Mouse (Mus musculus) CH12F3 (cell line): ENCODE measurements around the gene Chrna4.

Source experiments
- in situ Hi-C: fragments of 300-500 bp; cut with MboI; formaldehyde crosslinking; loops from 2 replicates; pipeline ENCODE4 v1.14.3; 2020; ENCODE audit warnings: low sequenced_read_pairs

The Chrna4 gene

DNA sequence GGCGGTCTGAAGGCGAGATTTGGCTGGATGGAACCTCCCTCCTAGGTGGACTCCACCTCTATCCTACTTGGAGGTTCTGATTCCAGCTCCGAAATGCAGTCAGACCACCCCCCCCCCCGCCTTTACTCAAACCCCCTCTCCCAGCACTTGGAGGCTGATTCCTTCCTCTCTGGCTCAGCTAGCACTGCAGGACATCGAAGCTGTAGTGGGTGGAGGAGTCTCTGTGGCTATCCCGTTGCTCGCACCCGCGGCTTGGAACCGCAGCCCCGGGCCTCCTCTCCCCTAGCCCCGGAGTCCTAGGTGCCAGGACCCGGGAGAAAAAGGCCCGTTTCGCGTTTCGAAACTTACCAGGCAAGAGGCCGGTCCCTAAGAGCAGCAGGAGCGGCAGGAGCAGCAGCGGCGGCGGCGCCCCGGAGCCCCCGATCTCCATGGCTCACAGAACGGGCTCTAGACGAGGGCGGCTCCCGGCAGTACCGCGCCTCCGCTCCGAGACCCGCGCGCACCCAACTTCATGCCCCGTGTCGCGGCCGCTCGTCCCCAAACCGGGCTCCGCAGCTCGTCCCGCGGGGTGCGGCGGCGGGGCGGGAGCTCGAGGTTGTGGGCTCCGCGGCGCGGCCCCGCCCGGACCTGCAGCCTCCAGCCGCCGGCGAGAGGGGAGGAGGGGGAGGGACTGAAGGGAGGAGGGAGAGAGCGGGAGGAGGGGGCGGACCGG lies 4.5 kb downstream of the Chrna4 start:
- in situ Hi-C loops = no loop called here

DNA sequence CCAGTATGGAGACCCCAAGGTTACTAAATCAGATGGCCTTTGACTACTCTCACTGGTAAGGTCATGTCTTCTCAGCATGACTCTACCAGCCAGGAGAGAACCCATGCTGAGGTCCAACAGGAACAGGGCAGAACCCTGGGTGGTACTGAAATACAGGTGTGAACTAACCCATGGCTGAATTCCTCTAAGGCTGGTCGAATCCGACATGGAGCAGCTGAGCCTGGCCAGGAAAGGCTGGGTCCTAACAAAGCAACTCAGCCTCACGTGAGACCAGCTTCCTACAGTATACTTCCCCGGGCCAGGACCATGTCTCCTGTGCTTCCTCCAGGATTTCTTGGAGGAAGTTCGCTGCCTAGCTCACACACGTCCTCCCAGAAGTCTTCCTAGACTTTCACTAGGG lies 6.8 kb downstream of the Chrna4 start:
- in situ Hi-C loops = no loop called here

DNA sequence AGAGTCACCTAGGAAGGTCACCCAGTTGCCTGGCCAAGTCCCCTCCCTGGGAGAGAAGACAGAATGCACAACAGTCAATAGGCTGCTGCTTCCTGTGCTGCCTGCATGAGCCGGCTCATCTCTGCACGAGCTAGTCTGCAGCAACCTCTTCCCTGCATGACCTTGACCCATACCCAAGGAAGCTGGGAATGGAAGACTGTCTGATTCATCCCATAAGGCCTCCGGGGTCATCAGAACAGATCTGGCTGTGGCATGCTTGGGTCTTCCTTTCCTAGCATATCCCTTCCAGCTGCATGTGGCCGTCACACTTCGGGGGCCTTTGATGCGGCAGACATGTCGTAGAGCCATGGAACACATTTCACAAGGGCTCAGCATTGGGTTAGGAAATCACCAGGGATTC lies 8.2 kb downstream of the Chrna4 start:
- in situ Hi-C loops = no loop called here

DNA sequence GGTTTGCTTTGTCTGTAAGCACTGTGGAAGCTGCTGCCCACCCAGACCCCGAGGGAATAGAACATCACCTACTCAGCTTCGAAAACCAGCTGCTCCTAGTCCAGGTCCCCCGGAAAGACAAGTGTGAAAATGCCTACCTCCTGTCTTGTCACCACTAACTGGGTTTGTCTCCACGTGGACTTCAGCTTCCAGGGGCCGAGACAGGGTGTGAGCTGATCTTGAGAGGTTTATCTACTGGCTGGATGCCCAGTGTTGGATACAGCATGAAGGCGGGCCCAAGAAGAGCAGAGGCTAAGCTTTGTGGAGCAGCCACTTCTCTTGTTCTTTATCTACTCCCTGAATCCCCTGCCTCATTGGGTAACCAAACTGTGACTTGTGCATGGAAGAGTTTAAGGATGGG lies 10.0 kb downstream of the Chrna4 start:
- in situ Hi-C loops = no loop called here

DNA sequence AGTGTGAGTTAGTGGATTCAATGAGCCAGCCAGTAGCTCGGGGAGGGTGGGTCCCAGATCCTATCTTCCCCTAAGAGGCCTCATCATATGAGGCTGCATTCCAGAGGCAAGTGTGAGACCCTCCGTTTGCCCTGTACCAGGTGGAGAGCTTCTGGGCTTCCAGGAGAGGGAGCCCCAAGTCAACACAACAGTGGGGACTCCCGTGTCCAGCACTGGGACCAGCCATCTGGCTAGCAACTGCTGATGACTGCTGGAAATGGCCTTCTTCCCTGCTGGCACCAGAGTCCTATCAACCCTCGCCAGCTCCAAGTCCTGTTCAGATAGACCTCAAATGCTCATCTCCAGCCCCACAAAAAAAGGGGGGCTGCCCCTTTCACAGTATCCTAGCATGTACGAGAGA lies 10.9 kb downstream of the Chrna4 start:
- in situ Hi-C loops = no loop called here

DNA sequence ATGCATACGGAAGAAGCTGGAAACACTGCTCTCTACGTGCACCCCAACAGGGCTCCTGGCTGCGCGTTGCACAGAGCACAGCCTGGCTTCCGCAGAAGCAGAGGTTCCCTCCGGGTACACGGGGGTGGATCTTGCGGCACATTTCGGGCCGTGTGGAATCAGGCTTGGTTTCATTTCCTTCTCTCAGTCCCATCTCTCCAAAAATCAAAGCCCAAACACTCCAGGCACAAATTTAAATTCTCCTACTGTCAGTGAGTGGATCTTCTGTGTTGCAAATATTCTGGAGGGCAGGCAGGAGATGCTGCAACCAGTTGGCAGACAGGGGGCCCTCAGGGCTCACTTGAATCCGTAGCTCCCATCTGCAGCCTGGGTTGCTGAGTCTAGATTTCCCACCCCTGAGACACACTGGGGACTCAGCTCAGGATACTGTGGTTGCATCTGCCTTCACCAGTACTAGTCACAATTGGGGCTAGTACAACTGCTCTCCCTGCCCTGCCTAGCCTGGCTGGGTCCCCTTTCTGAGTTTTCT lies 11.9 kb downstream of the Chrna4 start:
- in situ Hi-C loops = no loop called here

DNA sequence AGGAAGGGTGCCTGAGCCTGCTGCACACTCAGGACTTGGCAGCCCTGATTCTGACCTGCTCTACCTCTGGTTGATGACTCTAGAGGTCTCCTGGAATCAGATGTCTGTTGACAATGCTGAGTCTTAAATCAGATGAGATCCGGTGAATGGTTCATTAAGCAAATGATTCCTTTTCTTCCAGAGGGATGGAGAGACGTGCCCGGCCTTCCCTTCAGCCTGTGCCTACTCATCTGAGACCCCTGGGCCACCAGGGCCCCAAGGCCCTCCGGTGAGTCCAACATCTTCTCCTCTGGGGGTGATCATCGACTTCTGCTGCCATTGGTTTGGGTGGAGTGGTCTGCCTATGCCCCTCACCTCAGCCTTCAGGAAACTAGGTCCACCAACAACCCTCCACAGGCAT lies 35.0 kb downstream of the Chrna4 start:
- in situ Hi-C loops = no loop called here

DNA sequence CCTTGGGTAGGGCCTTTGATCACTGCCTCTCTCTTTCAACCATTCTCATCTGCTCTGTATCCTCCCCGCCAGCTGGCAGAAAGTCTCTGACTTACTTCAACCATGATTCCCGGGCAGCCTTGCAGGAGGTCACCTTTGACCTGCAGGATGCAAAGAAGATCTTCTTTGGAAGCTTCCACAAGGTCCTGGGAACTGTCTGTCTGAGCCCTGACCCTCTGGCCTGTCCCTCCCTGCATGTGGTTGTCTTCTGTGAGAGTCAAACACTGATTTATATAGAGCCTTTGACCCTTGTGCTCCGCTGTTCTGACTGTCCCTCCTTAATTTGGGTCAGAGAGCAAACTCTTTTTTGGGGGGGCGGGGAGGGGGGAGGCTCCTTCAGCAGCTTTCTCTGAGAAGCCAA lies 36.3 kb downstream of the Chrna4 start:
- in situ Hi-C loops = no loop called here

DNA sequence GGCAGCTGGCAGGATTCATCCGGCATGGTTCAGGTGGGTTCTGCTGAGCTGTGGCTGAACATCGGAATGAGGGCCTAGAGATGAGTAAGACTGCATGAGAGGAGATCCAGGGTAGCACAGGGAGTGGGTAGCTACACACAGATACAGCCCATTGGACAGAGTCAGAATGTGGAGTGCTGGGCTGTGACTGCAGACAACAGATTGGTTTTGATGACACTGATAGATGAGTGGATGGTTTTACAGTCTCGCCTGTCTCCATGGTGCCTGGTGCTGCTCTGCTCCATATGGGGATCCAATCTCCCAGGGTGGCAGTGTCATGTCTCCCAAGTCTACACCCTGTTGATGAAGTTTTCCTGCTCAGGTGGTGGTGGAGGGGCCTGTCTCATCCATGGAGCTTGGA lies 46.4 kb downstream of the Chrna4 start:
- in situ Hi-C loops = no loop called here

DNA sequence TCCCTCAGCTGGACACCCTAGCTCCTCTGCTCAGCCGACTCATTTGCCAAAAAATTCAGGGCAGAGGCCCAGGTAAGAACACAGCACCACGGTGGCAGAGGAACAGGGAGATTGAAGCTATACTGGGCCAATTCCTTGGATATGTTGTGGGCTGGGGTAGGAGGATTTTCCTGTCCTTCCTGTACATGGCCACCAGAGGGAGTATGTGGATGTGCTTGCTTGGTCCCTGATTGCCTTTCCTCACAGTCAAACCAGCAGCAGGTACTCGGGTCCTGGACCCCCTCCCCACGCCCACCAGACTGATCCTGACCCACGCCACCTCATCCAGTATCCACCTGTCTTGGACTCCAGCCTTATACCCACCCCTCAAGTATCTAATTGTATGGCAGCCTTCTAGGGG lies 46.9 kb downstream of the Chrna4 start:
- in situ Hi-C loops = no loop called here

DNA sequence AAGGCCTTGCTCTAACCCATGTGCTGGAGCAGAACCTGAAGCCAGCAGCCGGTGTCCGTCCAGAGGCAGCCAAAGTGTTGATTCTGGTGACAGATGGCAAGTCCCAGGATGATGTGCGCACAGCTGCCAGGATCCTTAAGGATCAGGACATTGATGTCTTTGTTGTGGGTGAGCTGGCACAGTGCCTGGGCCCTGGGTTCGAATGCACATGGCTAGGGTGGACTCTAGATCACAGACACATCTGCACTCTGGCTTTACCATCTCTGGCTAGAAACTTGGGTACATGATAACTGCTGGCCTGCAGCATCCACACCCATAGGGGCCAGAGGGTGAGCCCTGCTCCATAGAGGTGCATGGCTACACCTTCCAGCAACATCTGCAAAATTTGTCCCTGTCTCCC lies 47.9 kb downstream of the Chrna4 start:
- in situ Hi-C loops = no loop called here

DNA sequence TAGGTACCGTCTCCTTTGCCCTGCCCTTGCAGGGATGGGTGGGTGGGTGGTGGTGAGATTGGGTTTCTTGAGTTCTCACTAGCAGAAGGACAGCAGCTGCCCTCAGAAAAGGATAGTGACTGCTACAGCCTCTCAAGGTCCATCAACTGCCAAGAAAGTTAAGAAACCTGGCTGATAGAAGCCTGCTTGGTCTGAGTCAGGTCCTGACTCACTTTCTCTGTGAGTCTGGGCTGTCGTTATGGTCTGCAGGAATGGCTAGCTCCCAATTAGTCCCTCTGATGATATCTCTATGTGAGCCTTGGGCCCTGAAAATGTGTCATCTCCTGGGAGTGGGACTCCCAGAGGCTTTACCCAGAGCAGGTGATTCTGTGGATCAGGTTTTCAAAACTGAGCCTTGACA lies 49.0 kb downstream of the Chrna4 start:
- in situ Hi-C loops = no loop called here

DNA sequence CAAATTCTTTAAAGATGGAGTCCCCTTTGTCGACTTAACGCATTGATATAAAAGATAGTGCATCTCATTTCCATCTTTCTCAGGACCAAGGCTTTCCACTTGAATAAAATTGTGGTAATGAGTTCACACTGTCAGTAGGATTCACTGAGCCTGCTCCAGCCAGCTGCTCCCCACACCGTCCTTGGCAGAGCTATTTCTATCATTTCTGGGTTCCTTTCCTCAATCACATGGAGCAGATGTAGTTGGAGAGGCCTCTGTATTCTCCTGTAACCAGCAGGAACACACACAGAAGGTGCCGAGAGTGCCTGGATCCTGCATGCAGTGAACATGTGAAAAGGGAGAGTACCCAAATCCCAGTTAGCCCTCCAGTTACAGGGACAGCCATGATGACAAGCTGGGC lies 53.0 kb downstream of the Chrna4 start:
- in situ Hi-C loops = no loop called here

DNA sequence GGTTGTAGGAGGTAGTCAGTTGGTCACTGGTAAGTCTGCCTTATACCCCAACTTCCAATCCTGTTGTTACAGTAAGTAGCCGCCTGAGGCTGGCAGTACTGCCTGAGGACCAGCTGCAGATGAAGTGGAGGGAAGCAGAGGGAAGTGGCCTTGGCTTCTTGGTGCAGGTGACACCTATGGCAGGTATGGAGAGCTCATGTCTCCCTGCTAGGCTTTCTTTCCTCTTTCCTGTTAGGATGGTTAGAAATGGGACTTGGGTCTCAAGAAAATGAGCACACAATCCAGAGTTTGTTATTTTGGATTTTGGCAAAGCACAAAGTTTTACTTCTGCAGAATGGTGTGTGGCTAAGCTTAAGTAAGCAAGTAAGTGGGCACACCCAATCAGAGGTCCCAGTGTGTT lies 54.4 kb downstream of the Chrna4 start:
- in situ Hi-C loops = no loop called here

DNA sequence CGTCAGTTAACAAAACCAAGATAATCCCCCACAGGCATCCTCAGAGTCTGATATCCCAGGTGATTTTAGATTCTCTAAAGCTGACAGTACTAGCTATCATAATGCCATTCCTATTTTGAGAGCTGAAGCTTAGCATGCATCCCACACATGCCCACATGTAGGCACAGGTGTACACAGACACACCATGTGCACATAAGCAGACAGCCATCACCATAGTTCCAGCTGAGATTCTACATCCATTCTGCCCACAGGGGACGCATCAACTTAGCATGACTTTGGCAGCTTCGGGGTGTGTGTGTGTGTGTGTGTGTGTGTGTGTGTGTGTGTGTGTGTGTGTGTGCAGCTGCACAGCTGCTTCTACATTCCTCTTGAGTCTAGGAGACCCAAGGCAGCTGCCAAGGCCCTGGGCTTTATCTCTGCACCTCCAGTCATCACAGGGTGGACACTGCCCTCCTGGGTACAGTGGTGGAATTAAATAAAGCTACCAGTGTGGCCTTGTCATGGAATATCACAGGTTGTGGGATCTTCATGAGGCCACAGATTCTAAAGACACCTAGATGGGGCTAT lies 54.9 kb downstream of the Chrna4 start:
- in situ Hi-C loops = no loop called here

DNA sequence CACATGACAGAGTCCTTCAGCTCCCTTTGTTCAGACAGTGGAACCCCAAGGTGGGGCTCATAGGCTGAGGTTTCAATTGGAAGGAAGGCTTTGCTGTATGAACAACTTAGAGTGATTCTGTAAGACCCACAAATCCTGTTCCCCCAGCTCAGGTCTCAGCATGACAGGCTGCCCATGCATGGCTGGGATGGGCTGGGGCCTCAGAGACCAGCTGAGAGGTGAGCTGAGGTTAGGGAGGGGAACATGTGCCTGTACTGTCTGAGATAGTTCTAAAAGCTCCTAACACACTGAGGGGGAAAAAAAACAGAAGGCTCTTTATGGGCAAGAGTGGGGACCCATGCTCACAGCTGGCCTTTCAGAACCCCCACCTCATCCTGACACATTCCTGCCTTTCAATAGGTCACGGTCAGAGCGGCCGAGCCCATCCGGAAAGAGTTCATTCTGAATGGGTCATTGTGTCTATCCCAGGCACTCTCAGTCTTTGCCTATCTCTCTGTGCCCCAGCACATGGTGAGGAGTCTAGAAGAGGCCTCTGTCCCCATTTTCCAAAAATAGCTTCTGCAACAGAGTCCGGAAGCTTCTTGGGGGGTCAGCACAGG lies 55.8 kb downstream of the Chrna4 start:
- in situ Hi-C loops = no loop called here

DNA sequence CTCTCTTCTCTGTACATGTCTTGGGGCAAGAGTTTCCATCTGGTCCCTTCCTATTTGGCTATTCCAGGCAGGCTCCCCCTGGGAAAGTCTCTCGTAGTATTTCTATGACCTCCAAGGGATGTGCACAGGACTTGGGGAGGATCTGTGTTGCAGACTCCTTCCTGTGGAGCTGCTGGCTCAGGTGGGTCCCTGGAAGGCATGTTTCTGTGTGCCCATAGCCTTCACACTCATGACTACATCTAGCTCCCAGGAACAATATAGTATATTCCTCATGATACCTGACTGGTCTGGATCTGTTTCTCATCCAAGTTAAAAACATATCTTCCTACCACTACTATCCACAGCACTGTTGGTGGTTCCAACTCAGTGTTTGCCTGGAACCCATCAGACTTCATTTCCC lies 56.3 kb downstream of the Chrna4 start:
- in situ Hi-C loops = no loop called here

DNA sequence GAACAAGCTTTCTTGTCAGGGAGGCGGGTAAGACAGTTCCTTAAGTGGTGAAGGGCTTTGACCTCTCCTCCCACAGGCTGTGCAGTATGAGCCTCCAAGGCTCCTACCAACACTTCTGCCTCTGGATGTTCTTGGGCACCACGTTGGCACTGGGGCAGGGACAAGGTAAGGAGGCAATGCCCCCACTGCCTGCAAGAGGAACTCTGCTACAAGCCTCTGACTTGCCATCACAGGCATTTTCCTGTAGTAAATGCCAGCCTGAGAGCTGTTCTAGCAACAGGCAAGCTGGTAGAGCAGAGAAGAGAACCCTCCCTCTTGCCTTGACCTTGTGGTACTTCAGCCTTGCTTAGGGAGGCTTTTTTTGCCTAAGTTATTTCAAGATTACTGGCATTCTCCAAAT lies 56.9 kb downstream of the Chrna4 start, which contains the start of gene Col20a1:
Gene Col20a1 (plus strand): TSS at position 87 of the 400 bp plus-strand sequence.
- in situ Hi-C loops = no loop called here

DNA sequence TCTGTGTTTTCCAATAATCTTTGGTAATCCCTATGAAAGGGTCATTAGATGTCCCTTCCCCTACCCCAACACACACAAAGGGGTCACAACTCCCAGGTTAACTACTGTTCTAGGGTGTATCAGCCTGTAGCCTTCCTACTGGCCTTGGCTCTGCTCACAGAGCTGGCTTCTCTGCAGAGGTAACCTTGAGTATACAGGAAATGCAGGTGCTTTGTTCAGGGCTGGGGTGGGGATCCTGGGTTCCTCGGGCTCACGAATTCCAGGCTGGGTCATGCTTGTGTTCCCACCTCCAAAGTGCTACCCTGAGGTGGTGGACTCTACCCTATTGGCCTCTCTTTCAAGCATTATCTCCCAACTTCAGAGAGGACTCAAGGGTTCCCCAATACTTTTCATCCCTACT lies 57.7 kb downstream of the Chrna4 start:
- in situ Hi-C loops = no loop called here

DNA sequence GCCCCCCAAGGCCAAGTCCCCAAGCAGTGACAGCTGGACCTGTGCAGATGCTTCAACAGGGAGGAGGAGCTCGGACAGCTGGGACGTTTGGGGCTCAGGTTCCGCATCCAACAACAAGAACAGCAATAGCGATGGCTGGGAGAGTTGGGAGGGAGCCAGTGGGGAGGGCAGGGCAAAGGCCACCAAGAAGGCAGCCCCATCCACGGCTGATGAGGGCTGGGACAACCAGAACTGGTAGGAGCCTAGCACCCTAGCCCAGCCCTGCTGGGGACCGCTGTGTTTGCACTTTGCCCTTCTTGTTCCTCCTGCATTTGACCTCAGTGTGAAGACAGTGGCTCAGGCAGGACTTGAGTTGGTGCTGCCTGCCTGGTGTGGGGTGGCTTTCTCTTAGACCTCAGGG lies 62.2 kb downstream of the Chrna4 start:
- in situ Hi-C loops = no loop called here
